Mouse (Mus musculus) frontal cortex, adult 2 months (tissue): ENCODE results near the gene Cdk5. TPM values are rescaled to one million over a fixed set of nuclear protein-coding genes. Genes with fewer than 3 reads are reported as not detected.
A peak's percentile ranks its signal among the peaks of the same experiment; 100 is the strongest.

ENCODE experiments used
- DNase-seq, 2 experiments: peaks; one replicate each; pipeline ENCODE4 v3.0.0; 2022; ENCODE audit warnings: low spot score in 1 of 2; ENCODE audit errors: extremely low spot score in 1 of 2
- polyA plus RNA-seq: library from polyadenylated mRNA; depleted of rRNA; stranded (reverse); fragments of >200 nt; gene quantifications from 2 replicates; pipeline ENCODE4 v1.2.3, GENCODE M21; 2012; rRNA removed

Cdk5 gene
- polyA plus RNA-seq, 1 experiment = 214 TPM

- DNase-seq = no peak
These were observed 42.8 kb downstream of the Cdk5 start for GRCm38 (mm10) chr5:24380499-24380898.

- peak in 1 of 2 experiments; percentile 47 for DNase-seq
These were observed 43.8 kb downstream of the Cdk5 start for GRCm38 (mm10) chr5:24379501-24379900.

GRCm38 (mm10) chr5:24378700-24379099 is 44.6 kb downstream of the Cdk5 start:
- DNase-seq = no peak

- DNase-seq = no peak
These were observed 48.5 kb downstream of the Cdk5 start for GRCm38 (mm10) chr5:24374666-24375328.

- DNase-seq = no peak
These were observed 49.1 kb downstream of the Cdk5 start for GRCm38 (mm10) chr5:24374216-24374615.

GRCm38 (mm10) chr5:24373807-24374206 is 49.5 kb downstream of the Cdk5 start:
- no peak for DNase-seq

- no peak for DNase-seq
These were observed 53.6 kb downstream of the Cdk5 start for GRCm38 (mm10) chr5:24369767-24370166.

Other genes with a start within 250 kb of the Cdk5 start
- 65.0 and 65.8 TPM in 2 replicates for gene Kcnh2, start 71.9 kb downstream of the Cdk5 start, polyA plus RNA-seq
- 10.1 and 10.7 TPM in 2 replicates for gene Nos3, start 58.7 kb downstream of the Cdk5 start, polyA plus RNA-seq
- gene Atg9b, start 31.4 kb downstream of the Cdk5 start, polyA plus RNA-seq = 3.0 and 4.7 TPM in 2 replicates
- 49.5 and 53.9 TPM in 2 replicates for gene Abcb8, start 29.9 kb downstream of the Cdk5 start, polyA plus RNA-seq
- 0.86 and 0.92 TPM in 2 replicates for gene Asic3, start 10.1 kb downstream of the Cdk5 start, polyA plus RNA-seq
- gene Slc4a2, start 307 bp upstream of the Cdk5 start, polyA plus RNA-seq = 32.2 and 32.3 TPM in 2 replicates
- 223 and 235 TPM in 2 replicates for gene Fastk, start 21.8 kb upstream of the Cdk5 start, polyA plus RNA-seq
- gene Tmub1, start 24.3 kb upstream of the Cdk5 start, polyA plus RNA-seq = 42.7 and 43.7 TPM in 2 replicates
- 390 and 432 TPM in 2 replicates for gene Agap3, start 28.6 kb upstream of the Cdk5 start, polyA plus RNA-seq
- gene Gbx1, start 103.7 kb upstream of the Cdk5 start, polyA plus RNA-seq = 0.04 TPM in 2 replicates
- gene Asb10, start 117.4 kb upstream of the Cdk5 start, polyA plus RNA-seq = 0.42 and 0.62 TPM in 2 replicates
- gene 4931409K22Rik, start 133.3 kb upstream of the Cdk5 start, polyA plus RNA-seq = 0.18 and 0.59 TPM in 2 replicates
- gene Abcf2, start 153.9 kb upstream of the Cdk5 start, polyA plus RNA-seq = 78.1 and 86.2 TPM in 2 replicates
- 47.1 and 50.5 TPM in 2 replicates for gene Chpf2, start 163.2 kb upstream of the Cdk5 start, polyA plus RNA-seq
- gene Smarcd3, start 200.9 kb upstream of the Cdk5 start, polyA plus RNA-seq = 116 and 135 TPM in 2 replicates